Mouse (Mus musculus): Measurements from ENCODE around the gene Tubb5.

Gene Tubb5

DNA sequence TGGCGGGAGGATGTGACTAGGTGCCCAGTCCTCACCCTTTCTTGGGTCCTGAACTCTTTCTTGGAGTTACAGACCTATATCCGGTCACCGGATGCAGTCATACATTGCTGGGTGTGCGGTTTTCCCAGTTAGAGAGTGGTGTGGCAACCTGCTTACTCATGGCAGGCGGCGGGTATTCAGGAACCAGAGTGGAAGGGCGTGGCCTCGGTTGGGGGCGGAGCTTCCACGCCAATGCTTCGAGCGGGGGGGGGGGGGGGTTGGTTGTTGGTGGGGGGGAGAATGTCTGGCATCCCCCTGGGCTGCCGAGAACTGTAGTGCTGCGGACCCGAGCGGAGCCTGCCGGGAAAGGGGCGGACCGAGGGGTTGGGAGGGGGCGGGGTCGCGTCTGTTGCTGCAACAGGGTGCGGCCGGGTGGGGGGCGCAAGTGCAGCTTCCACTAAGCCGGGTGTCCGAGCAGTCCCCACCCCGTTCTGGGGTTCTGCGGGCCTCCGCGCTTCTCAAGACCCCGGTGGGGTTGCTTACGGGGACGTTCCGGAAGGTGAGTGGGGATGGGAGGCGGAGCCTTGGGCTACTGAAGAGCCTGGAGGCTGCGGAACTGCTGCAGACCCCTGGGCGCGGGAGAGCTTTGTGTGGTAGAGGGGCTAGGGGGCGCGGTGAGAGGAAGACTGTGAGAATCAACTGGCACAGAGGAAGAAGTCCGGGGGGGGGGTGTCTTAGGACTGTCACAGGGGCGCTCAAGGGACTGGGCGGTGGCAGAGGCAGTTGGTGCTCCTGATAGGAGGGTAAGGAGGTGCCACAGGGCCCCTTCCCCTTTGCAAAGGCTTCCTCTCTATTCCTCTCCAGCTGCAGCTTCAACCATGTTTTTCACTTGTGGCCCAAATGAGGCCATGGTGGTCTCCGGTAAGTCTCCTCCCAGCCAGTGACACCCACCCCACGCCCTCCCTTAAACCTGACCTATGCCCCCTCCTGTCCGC, 14.9 kb downstream of the Tubb5 start, which contains the start of gene Flot1:
Gene Flot1 (plus strand): TSS at position 267 of the 974 bp plus-strand sequence.
- peak; percentile 82 for DNase-seq

DNA sequence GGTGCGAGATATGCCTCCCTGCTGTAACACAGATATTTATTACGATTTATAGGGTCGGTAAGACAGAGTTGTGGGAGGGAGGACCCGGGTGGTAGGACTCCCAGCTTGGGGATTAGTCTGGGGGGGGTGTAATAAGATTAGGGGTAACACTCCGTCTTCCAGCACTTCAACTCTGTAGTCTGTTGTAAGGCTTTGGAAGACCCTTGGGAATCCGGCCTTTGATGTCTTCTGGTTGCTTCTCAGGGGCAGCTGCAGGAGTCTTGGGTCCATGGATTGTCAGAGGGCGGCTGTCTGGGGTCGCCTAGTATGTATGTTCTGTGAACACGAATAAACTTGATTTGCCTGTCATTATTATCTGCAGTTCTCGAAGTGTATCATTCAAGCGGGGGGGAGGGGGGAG, 15.5 kb downstream of the Tubb5 start:
- no peak for DNase-seq

DNA sequence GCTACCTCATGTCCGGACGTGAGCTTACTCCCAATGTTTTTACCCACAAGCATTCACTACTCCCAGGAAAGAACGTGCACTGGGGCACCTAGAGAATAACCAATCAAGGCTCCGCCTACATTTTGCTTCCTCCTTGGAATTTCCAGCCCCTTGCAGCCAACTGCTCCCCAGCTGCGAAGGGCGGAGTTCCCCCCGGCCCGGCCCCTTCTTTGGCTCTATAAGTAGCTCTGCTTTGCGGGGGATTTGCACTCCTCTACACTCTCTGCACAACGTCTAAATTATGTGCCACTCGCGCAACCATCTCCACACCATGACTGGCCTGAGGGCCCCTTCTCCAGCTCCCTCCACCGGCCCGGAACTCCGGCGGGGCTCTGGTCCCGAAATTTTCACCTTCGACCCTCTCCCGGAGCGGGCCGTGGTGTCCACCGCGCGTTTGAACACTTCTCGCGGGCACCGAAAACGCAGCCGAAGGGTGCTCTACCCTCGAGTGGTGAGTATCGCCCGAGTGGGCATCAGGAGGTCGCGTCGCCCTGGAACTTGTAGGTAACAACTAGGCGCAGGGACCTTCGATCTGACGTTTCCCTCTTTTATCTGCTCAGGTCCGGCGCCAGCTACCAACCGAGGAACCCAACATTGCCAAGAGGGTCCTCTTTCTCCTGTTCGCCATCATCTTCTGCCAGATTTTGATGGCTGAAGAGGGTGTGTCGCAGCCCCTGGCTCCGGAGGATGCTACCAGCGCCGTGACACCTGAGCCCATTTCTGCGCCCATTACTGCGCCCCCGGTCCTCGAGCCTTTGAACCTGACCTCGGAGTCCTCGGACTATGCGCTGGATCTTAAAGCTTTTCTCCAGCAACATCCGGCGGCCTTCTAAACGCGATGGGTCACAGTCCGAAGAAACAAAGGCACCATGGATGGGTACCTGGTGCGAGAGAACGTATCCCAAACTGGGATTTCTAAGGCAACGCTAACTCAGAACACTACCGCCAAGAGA, 16.4 kb downstream of the Tubb5 start, which contains the start of gene Ier3:
Gene Ier3 (plus strand): TSS at position 246 of the 992 bp plus-strand sequence.
- no peak for DNase-seq

DNA sequence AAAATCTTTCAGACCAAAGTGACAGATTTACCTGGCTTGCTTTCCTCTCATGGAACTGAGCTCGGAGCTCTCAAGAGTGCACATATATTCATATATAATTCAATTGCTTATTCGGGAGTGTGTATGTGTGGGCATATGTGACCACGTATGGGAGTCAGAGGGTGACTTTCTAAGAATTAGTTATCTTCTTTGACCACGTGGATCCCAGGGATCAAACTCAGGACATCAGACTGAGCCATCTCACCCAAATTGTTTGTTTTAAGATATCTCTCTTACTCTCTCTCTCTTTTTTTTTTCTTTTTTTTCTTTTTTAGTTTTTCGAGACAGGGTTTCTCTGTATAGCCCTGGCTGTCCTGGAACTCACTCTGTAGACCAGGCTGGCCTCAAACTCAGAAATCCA, 18.0 kb downstream of the Tubb5 start:
- DNase-seq, result no peak

DNA sequence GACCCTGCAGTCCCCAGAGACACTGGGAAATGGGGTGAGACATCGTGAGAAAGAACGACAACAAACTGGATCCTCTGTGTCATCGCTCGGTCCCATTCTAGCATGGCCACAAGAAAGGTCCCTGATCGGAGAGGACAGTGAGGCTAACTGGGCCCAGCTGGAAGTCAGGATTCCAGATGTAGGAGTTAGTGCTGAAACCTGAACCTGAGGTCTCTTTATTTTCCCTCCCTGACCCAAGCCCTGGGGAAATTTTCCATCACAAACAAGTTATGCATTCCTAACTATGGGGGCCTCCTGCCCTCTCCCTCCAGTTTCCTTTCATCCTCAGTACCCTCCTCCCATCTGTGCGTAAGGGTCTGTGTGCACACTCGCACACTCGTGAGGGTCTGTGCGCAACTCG, 20.9 kb downstream of the Tubb5 start:
- DNase-seq, result no peak

DNA sequence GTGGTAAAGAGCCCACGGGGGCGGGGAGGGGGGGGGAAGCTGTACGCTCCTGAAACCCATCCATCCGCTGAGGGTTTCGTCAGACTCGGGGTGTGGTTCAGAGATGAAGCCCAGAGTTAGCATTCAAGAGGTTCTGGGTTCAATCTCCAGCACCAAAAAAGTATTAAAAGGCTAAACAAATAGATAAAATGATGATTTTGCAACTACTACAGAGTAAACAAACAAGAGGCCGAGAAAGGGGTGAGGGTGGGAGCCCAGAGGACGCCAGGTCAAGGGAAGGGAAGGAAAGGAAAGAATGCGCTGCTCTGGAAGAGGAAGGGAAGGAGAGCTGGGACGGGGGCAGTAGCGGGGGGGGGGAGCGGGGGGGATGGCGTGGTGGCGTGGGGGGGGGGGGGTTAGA, 21.4 kb downstream of the Tubb5 start:
- no peak for DNase-seq

DNA sequence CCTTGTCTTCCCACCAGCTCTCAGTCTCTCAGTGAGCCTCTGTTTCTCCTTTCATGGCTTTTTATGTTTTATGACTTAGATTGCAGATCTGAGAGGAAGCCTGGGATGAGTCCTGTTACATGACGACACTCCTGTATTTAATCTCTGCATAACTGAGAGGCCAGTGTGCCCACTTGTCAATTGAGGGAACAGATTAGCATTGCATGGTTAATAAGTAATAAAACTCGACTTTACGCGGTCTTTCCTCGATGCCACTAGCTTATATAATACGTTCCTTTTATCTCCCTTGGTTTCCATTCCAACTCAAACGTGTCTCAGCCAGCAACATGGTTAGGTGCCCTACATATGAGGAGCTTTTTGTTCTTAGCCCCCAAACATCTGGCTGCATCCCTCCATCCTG, 22.3 kb downstream of the Tubb5 start:
- DNase-seq, result no peak

DNA sequence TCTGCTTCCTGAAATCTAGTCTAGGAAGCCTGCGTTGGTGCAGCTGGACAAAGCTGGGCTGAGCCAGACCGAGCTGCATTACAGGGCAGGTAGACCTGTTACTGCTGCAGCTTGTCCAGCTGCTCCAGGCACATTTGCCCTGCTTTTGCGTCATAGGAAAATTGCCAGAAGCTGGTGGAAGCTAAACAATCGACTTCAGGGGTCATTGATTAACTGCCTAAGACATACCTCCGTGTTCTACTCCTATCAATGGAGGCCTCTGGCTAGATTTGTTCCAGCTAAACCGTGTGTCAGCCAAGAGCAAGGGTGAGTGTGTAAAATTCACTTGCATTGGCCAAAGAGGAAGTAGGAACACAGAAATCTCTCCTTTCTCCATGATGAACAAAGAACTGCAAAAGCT, 23.4 kb downstream of the Tubb5 start:
- no peak for DNase-seq

DNA sequence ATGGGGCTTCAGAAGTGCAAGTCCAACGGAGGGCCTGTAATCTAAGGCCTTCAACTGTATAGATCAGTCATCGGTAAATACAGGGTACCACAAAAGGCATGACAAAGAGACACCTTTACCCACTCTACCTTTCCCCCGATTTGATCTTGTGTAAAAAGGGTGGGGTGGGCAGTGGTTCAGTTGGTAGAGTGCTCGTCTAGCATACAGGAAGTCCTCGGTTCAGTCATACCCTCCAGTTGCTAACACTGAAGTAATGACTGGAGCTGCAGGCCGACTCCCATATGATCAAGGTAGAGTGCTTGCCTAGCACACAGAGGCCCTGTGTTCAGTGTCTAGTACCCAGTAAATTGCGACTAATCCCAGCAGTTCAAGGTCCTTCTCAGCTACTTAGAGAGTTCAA, 24.5 kb downstream of the Tubb5 start:
- DNase-seq, result no peak

DNA sequence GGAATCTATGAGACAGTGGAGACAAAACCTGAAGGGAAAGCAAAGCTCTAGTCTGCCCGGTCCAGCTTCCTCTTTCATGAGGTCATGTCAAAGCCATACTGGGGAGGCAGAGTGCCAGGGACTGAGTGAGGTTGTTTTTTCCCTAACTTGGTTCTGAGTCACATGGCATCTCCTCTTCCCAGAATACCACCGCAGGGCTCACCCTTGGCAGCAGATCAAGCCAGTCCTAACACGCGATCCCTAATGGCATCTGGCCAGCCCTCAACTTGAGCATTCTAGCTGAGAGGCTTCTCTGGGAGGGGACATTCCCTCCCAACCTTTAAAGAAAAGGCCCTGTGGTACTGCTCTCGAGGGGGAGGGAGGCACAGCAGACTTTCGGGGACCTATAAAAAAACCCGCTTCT, 24.9 kb downstream of the Tubb5 start:
- no peak for DNase-seq

DNA sequence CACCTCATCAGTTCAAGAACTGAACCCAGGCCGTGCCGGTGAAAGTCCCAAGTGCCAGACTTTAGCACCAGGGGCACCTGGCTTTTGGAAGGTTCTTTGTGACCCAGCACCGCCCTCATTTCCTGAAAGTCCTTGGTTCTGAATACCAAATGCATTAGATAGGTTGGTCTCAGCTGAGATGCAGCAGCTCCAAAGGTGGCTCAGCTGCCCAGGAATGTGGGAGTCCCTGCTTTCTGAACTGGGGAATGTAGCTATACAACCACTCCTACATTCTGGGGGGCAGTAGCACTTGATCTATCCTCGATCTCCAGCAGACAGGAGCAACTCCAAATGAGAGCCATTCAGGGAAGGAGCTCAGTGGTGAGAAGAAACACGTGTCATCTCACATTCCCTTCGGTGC, 25.4 kb downstream of the Tubb5 start:
- DNase-seq, result no peak

DNA sequence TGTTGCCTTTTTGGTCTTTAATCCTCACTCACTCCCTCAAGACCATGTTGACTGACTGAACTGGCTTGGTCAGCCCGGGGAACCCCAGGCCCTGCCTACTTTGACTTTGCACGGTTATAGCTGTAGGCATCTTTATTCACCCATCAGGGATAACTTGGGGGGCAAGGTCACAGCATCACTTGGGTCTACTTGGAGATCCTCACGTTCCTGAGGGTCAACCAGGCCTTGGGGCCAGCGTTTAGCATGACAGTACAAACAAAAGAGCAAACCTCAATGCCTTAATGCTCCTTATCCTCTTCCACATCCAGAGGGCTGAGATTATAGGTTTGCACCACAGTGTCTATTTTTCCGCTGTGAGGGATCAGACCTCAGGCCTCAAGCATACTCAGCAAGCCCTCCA, 25.8 kb downstream of the Tubb5 start:
- no peak for DNase-seq

DNA sequence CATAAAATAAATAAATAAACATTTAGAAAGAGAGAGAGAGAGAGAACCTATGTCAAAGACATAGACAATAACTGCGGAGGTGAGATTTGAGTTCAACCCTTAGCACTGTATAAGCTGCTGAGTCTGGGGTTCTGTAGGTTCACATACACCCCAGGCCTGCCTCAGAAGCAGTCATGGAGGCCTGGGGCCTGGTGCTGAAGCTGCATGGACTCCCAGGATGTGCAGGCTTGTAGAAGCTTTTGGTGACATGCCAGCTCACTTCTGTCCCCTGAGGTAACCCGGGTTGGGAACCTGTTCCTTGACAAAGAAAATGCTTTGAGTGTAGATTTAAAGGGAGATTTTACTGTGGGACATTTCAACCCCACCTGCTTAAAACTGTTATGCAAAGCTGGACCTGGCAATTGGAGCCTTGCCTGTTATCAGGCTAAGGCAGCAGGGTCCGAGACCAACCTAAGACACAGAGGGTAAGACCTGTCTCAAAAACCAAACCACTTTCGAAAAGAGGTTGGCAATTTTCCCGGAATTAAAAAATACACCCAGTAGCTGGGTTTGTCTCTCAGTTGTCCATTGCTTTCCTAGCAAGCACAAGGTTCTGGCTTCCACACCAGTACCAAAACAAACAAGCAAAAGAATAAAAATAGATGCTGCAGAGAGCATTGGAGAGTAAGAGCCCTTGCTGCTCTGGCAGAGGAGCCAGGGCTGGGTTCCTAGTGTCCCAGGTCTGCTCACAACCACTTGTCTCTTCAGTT, 27.0 kb downstream of the Tubb5 start:
- no peak for DNase-seq

DNA sequence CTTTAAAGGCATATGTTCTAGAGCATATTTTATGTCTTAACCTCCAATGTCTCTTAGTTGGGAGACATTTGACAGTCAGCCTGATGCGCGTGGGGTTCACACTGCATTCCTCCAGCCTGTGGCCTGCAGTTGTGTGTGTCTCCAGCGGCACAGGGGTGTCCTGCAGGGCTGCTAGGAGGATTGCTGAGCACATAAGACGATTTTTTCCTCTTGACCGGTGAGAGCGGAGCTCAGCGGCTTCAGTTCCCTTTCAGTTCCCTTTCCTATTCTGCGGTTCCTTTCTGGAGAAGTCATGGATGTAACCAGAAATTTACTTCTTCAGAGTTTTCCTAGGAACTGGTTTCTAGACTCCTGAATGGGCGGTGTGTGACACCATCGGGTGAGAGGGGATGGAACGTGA, 28.7 kb downstream of the Tubb5 start:
- no peak for DNase-seq

DNA sequence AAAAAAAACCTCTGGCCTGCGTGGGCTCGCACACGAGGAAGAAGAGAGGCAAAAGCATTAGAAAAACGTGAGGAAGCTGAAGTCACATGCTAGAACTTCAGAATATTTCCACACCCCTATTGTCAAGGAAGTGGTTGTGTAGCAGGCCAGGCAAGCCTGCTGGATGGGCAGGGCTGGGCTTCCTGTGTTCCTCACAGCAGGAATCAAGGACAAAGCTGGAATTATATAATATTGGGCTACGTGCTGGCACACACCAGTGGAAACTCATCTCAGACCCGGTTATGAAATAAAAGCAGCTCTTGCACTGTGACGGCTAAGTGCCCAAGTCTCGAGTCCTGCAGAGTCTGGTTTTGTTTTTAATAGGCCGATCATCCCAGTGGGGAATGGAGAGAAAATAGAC, 30.0 kb downstream of the Tubb5 start:
- DNase-seq, result no peak

DNA sequence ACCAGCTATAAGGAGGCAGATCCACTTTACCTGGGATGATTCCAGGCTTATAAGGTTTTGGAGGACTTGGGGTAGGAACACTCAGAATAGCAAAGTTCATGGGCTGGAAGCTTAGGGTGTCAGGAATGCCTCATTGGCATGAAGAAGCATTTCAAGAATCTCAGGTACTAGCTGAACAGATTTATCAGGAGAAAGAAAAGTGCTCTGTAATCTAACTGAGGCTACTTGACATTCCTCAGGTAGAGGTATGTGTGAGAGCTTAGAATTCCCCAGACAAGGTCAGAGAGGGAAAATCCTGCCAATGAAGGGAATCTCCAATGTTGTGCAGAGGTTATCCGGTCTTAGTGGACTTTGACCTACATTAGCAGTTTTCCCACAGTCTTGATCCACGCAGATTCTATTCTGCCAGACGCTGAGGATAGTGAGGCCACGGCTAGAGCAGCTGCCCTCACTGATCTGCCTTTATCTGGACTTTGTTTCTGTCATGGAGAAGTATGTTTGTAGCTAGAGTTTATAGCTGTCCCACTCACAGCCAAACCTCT, 34.2 kb downstream of the Tubb5 start:
- no peak for DNase-seq

DNA sequence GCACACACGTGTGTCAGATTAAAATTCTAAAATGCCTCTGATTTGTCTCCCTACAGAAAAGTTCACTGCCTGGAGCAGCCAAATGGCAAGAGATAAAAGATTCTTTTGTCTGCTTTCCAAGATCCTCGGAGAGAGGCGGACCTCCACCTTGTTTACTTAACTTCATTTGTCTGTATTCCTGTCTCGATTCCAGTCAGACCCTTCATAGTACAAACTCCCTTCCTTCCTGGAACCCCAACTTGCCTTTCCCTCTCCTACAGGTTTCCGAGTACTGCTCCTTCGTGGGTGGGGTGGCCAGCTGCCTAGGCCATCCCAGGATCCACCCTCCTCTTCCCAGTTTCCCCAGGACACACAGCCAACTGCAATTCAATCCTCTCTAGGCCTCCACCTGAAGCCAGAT, 35.1 kb downstream of the Tubb5 start:
- DNase-seq, result no peak

DNA sequence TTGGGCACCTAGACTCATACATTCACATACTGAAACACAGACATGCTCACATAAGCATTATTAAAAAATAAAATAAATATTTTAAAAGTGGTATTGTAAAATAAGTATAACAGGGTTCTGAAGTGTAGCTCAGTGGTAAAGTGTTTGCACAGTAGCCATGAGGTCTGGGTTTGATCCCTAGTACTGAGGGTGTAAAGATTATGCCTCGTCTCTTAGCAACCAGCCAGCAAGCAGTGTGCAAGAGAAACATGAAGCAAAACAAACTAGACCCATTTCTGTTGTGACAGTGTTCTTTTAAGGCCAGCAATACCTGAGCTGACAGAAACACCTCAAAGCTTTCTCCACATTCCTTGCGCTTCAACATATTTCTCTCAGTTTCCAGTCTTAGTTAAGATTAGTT, 37.2 kb downstream of the Tubb5 start:
- no peak for DNase-seq

DNA sequence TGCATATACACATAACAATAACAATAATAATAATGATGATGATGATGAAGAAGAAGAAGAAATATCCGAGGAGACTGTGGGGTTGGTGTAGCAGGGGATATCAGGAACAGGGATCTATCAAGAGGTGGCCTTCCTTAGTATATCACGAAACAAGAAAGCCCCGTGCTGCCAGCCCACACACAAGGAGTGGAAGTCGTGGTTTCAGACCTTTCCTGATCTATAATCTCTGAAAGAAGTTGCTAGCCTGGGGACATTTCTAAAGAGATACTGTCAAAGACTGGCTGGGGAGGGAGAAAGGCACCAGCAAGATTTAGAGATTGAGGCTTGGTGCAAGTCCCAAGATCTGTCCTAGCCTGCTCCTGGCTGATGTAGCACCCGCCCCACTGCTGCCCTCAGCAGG, 41.3 kb downstream of the Tubb5 start:
- DNase-seq, result no peak

DNA sequence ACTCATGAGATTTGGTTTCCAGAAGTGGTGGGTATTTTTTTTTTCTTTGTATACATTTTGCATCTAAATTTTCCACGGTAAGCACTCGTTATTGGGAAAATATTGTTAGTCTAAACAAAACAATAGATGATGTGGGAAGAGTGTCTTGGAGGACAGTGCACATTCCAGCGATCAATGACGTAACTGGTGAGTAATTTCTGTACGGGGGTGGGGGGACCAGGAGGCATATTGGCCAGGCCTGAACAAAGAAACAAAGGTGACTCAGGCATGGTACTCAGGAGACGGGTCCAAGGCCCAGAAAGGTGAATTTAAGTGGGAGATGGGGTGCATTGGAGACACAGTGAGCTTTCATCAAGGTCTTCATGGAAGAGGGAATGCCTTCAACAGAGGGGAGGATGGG, 42.5 kb downstream of the Tubb5 start:
- DNase-seq, result no peak

DNA sequence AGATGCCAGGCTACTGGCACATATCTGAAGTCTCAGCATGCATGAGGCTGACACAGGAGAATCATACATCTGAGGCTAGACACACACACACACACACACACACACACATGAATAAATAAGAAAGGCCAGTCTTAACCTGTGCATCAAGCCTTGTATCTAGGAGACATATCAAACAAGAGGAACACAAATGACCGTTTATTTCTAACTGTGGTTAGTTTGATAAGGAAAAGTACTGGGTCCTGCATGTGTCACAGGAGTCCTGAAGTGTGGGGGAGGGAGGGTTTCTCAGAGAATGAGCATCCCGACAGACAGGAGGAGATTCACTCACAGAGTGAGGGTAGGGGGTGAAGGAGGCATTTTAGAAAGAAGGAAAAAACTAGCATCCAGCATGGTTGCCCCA, 43.0 kb downstream of the Tubb5 start:
- DNase-seq, result no peak

DNA sequence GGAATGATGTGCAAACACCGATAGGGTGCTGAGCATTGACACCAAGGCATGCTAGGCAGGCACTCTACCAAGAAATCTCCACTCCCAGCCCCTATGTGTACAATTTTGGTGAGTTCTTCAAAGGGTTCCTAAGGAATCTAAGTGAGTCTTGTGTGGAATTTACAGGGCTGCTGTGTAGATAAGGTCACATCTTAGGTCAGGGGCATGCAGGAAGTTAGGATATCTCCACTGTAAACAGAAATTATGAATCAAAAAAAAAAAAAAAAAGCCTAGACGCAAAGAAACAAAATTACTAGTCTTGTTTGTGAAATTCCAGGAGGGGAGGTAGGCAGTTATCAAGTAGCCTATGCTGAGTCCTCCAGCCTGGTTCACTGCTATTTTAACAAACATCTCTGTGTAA, 45.3 kb downstream of the Tubb5 start:
- DNase-seq, result no peak

DNA sequence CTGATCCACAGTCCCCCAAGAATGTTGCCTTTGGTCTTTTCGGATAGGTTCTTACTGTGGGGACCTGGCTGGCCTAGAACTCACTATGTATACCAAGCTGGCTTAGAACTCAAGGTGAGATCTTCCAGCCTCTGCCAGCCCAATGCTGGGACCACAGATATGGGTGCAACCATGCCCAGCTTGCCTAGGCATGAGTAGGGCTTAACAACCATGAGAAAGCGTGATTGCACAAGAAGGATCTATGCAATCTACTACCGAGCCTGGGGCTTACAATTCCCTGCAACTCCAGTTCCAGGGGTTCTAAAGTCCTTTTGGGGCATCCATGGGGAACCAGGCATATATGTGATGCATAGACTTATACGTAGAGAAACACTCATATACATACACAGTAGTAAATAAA, 47.2 kb downstream of the Tubb5 start:
- no peak for DNase-seq
